In the genomic region with DNA sequence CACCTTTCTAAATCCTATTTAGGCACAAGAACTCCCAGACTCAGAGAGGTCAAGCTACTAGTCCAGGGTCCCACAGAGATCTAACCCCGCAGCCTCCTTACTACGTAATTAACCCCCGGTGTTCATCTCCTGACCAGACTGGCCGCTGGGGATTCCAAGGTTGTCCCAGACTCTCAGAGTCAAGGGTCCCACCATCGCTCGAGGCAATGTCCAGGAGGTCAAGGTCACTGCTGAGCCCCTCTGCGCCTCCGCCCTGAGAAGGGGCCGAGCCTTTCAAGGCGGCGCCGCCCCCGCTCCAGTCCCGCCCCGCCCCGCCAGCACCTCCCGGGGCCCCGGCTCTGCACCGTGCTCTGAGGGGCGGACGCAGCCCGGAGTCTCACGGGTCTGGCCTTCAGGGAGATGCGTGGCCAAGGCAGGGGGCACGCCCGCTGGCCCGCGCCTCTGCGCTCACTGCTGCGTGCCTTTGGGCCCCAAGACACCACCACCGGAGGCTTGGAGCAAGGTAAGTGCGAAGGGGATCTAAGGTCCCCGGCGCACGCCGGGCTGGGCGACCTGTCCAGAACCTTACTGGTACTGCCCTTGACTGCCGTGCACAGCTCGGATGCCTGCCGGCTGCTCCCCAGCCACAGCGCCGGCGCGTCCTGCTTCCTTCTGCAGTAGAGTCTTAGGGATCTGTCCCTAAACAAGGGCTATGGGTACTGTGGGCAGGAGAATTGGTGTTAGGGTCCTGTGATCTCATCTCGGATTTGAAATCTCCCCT, we compare ENCODE assay signal across 9 mouse cellular contexts. TPM values are rescaled to one million over a fixed set of nuclear protein-coding genes. Genes with fewer than 3 reads are reported as not detected.
DNase-seq lines count a peak whose midpoint lies in the region; ATAC-seq lines count a peak whose summit lies in the region.
"Had no signal": no experiment of that assay in that cellular context is flagged by ENCODE, and none has a peak within 500 bp of the region (broad histone marks: within the 10 kb centered on the region; RNA-seq: fewer than 3 reads in every experiment).

A gene (plus strand): TSS at position 175 of the 760 bp plus-strand sequence.

- no peaks in the 10 kb centered on the region for H3K4me1 ChIP-seq in heart, embryonic 11.5 days (ENCODE audit: control insufficient read depth, insufficient read depth, low read length)
- H3K4me1 ChIP-seq in hindbrain, embryonic 16.5 days (ENCODE audit: control insufficient read depth, insufficient read depth, low read depth, low read length): peaks cover 6% of the 10 kb centered on the region; the same call in 1 of the 2 replicates
- no peaks in the 10 kb centered on the region for H3K4me1 ChIP-seq in liver, embryonic 16.5 days (ENCODE audit: control insufficient read depth, low read depth, low read length)

- no peaks in the 10 kb centered on the region for H3K9me3 ChIP-seq in heart, embryonic 11.5 days (replicated peaks; ENCODE audit: control insufficient read depth, low read length)
- no peaks in the 10 kb centered on the region for H3K9me3 ChIP-seq in hindbrain, embryonic 16.5 days (ENCODE audit: control insufficient read depth, low read length)
- no peaks in the 10 kb centered on the region for H3K9me3 ChIP-seq in liver, embryonic 16.5 days (replicated peaks; ENCODE audit: control insufficient read depth, low read length)

- no peak within 1 kb of the TSS for H3K27ac ChIP-seq in heart, embryonic 11.5 days (ENCODE audit: low read depth, low read length)
- H3K27ac ChIP-seq in hindbrain, embryonic 16.5 days (ENCODE audit: low read depth, low read length): no peak within 1 kb of the TSS
- H3K27ac ChIP-seq in liver, embryonic 16.5 days (ENCODE audit: low read length): no peak within 1 kb of the TSS

- H3K4me3 ChIP-seq in heart, embryonic 11.5 days (ENCODE audit: low read depth, low read length): peak within 1 kb of the TSS; percentile 50
- H3K4me3 ChIP-seq in hindbrain, embryonic 16.5 days (ENCODE audit: low read length): peak within 1 kb of the TSS; percentile 51
- H3K4me3 ChIP-seq in liver, embryonic 16.5 days (ENCODE audit: low read depth, low read length): no peak within 1 kb of the TSS

- 0 out of 2 replicates have a peak within 1 kb of the TSS, but pooled peaks have one; percentile 29 for H3K9ac ChIP-seq in heart, embryonic 11.5 days (ENCODE audit: low read depth, low read length)
- H3K9ac ChIP-seq in hindbrain, embryonic 16.5 days (ENCODE audit: low read depth, low read length): peak within 1 kb of the TSS; percentile 69
- H3K9ac ChIP-seq in liver, embryonic 16.5 days (ENCODE audit: low read depth, low read length): no peak within 1 kb of the TSS

- ATAC-seq in heart, embryonic 11.5 days (replicated peaks; ENCODE audit: insufficient number of reproducible peaks, low FRiP score, low TSS enrichment): 0 out of 2 replicates have a peak, but pooled peaks have one; percentile 37
- peak; percentile 67 for ATAC-seq in hindbrain, embryonic 16.5 days
- ATAC-seq in liver, embryonic 16.5 days (ENCODE audit: low read depth): no peak

- H3K27me3 ChIP-seq in heart, embryonic 11.5 days (ENCODE audit: control insufficient read depth, insufficient read depth, low read length): peaks cover 39% of the 10 kb centered on the region
- H3K27me3 ChIP-seq in hindbrain, embryonic 16.5 days (replicated peaks; ENCODE audit: control insufficient read depth, insufficient read depth, low read length): 0 out of 2 replicates have a peak, but pooled peaks cover 2% of the 10 kb centered on the region
- peaks cover 15% of the 10 kb centered on the region for H3K27me3 ChIP-seq in liver, embryonic 16.5 days (ENCODE audit: control insufficient read depth, insufficient read depth, low read depth, low read length)

- no peaks in the 10 kb centered on the region for H3K36me3 ChIP-seq in heart, embryonic 11.5 days (ENCODE audit: control insufficient read depth, insufficient read depth, low read length)
- no peaks in the 10 kb centered on the region for H3K36me3 ChIP-seq in hindbrain, embryonic 16.5 days (ENCODE audit: control insufficient read depth, insufficient read depth, low read length)
- H3K36me3 ChIP-seq in liver, embryonic 16.5 days (ENCODE audit: control insufficient read depth, insufficient read depth): no peaks in the 10 kb centered on the region
- H3K36me3 ChIP-seq: G1E had no signal

- 2% methylated on average over 44 of the region's 45 CpGs for WGBS in heart, embryonic 11.5 days (ENCODE audit: insufficient replicate concordance)
- WGBS in hindbrain, embryonic 16.5 days: 1% methylated on average over 44 of the region's 45 CpGs
- 4% methylated on average over 42 of the region's 45 CpGs for WGBS in liver, embryonic 16.5 days (ENCODE audit: insufficient replicate concordance)

- H3K4me2 ChIP-seq in heart, embryonic 11.5 days: peak within 1 kb of the TSS; percentile 84
- peak within 1 kb of the TSS; percentile 97 for H3K4me2 ChIP-seq in hindbrain, embryonic 16.5 days (ENCODE audit: low read length)
- H3K4me2 ChIP-seq in liver, embryonic 16.5 days (ENCODE audit: low read depth, low read length): 0 out of 2 replicates have a peak within 1 kb of the TSS, but pooled peaks have one; percentile 21

- no peak for DNase-seq in heart, adult 9 months (ENCODE audit: low spot score in 2 of 2)
- peak; percentile 30 for DNase-seq in Muller cell, postnatal 12 days (ENCODE audit: inconsistent ontology term)
- DNase-seq in embryo, embryonic 10 days (ENCODE audit: low spot score): peak; percentile 57
- DNase-seq in MN1 (ENCODE audit: low spot score): no peak
- DNase-seq in thymus, postnatal 36 days: no peak

RNA-seq across cellular contexts. Expression of the gene that starts here (rescaled TPM):
- polyA plus RNA-seq in heart, embryonic 11.5 days (2014; fragmentation: Nextera tagmentation; extraction: Ambion mirVana): 11.7 TPM in 2 replicates
- polyA plus RNA-seq in hindbrain, embryonic 16.5 days (2015; fragmentation: Nextera tagmentation; extraction: Ambion mirVana): 55.3 and 69.1 TPM in 2 replicates
- polyA plus RNA-seq in liver, embryonic 16.5 days (2015; fragmentation: Nextera tagmentation; extraction: Ambion mirVana): 0.04 and 0.08 TPM in 2 replicates
- polyA plus RNA-seq: G1E had no signal

Comparison
In these comparisons a context has a peak if more than half of its experiments do, and no peak if none do; other contexts are left out.
1. RNA of the gene that starts here (polyA plus RNA-seq): 55.3 to 69.1 TPM in hindbrain, embryonic 16.5 days and 11.7 TPM in heart, embryonic 11.5 days; 0.04 to 0.08 TPM in liver, embryonic 16.5 days; every median in the first group is over 10 times any median in the second.
2. H3K4me2 ChIP-seq: peak in every context shown above with its lines; median percentile 97 in hindbrain, embryonic 16.5 days; 84 in heart, embryonic 11.5 days; 21 in liver, embryonic 16.5 days.
3. DNase-seq: peak in Muller cell, postnatal 12 days (single experiment) and embryo, embryonic 10 days (single experiment); none in heart, adult 9 months (0 of 2), MN1 (single experiment) and thymus, postnatal 36 days (0 of 2).